Mouse (Mus musculus): Measurements from ENCODE around the gene Zfp853. TPM values are rescaled to one million over a fixed set of nuclear protein-coding genes. Genes with fewer than 3 reads are reported as not detected.

Zfp853 gene
- polyA plus RNA-seq, 1 experiment: not detected

- Histone ChIP-seq H3ac (ENCODE audit: control insufficient read depth, insufficient read length, low read depth) (no peak overlapping the region), H3K4me3 (ENCODE audit: insufficient read depth, poor library complexity, severe bottlenecking) (no peak overlapping the region), H3K27me3 (ENCODE audit: control insufficient read depth, insufficient read depth, insufficient read length) (no peaks in the 10 kb centered on the region), H3K36me3 (ENCODE audit: control insufficient read depth, insufficient read depth) (peaks cover 28% of the 10 kb centered on the region), H3K79me3 (ENCODE audit: low read depth) (peaks cover 9% of the 10 kb centered on the region), H3K79me2 (ENCODE audit: control insufficient read depth, insufficient read depth) (peaks cover 1% of the 10 kb centered on the region)
- TF ChIP-seq FOSL1 (IDR thresholded peaks at IDR 0.05; ENCODE audit: insufficient read depth, low read length, poor library complexity, severe bottlenecking) (no peak), MYOG (IDR thresholded peaks at IDR 0.05; ENCODE audit: control insufficient read depth, extremely low read depth, insufficient read length) (no peak), MYOD1 (IDR thresholded peaks at IDR 0.05; ENCODE audit: control insufficient read depth, insufficient read length, low read depth) (no peak), CEBPB (IDR thresholded peaks at IDR 0.05; ENCODE audit: low read depth) (no peak), USF1 (IDR thresholded peaks at IDR 0.05; ENCODE audit: low read depth) (no peak), MAX (IDR thresholded peaks at IDR 0.05) (no peak), CTCF (IDR thresholded peaks at IDR 0.05; ENCODE audit: control insufficient read depth, insufficient read depth, insufficient read length) (no peak)
Measured at GRCm38 (mm10) chr5:143299686-143300085, 6.3 kb upstream of the Zfp853 start.

- H3ac ChIP-seq (ENCODE audit: control insufficient read depth, insufficient read length, low read depth): no peak overlapping the region
- H3K79me3 ChIP-seq (ENCODE audit: low read depth): peaks cover 2% of the 10 kb centered on the region
- no peak overlapping the region for H3K4me3 ChIP-seq (ENCODE audit: insufficient read depth, poor library complexity, severe bottlenecking)
- H3K27me3 ChIP-seq (ENCODE audit: control insufficient read depth, insufficient read depth, insufficient read length): no peaks in the 10 kb centered on the region
- no peak for TF ChIP-seq USF1 (IDR thresholded peaks at IDR 0.05; ENCODE audit: low read depth)
- no peak for TF ChIP-seq MAX (IDR thresholded peaks at IDR 0.05)
- no peak for TF ChIP-seq FOSL1 (IDR thresholded peaks at IDR 0.05; ENCODE audit: insufficient read depth, low read length, poor library complexity, severe bottlenecking)
- TF ChIP-seq CTCF (IDR thresholded peaks at IDR 0.05; ENCODE audit: control insufficient read depth, insufficient read depth, insufficient read length): no peak
- TF ChIP-seq MYOD1 (IDR thresholded peaks at IDR 0.05; ENCODE audit: control insufficient read depth, insufficient read length, low read depth): no peak
- no peak for TF ChIP-seq MYOG (IDR thresholded peaks at IDR 0.05; ENCODE audit: control insufficient read depth, extremely low read depth, insufficient read length)
- TF ChIP-seq CEBPB (IDR thresholded peaks at IDR 0.05; ENCODE audit: low read depth): no peak
- peaks cover 23% of the 10 kb centered on the region for H3K36me3 ChIP-seq (ENCODE audit: control insufficient read depth, insufficient read depth)
- H3K79me2 ChIP-seq (ENCODE audit: control insufficient read depth, insufficient read depth): no peaks in the 10 kb centered on the region
Measured at GRCm38 (mm10) chr5:143298391-143298790, 5.0 kb upstream of the Zfp853 start.

GRCm38 (mm10) chr5:143297986-143298385 lies 4.6 kb upstream of the Zfp853 start:
- Histone ChIP-seq H3K36me3 (ENCODE audit: control insufficient read depth, insufficient read depth) (peaks cover 20% of the 10 kb centered on the region), H3K4me3 (ENCODE audit: insufficient read depth, poor library complexity, severe bottlenecking) (no peak overlapping the region), H3K79me3 (ENCODE audit: low read depth) (no peaks in the 10 kb centered on the region), H3ac (ENCODE audit: control insufficient read depth, insufficient read length, low read depth) (no peak overlapping the region), H3K79me2 (ENCODE audit: control insufficient read depth, insufficient read depth) (no peaks in the 10 kb centered on the region), H3K27me3 (ENCODE audit: control insufficient read depth, insufficient read depth, insufficient read length) (no peaks in the 10 kb centered on the region)
- TF ChIP-seq MAX (IDR thresholded peaks at IDR 0.05) (no peak), MYOG (IDR thresholded peaks at IDR 0.05; ENCODE audit: control insufficient read depth, extremely low read depth, insufficient read length) (no peak), CEBPB (IDR thresholded peaks at IDR 0.05; ENCODE audit: low read depth) (no peak), USF1 (IDR thresholded peaks at IDR 0.05; ENCODE audit: low read depth) (no peak), FOSL1 (IDR thresholded peaks at IDR 0.05; ENCODE audit: insufficient read depth, low read length, poor library complexity, severe bottlenecking) (no peak), CTCF (IDR thresholded peaks at IDR 0.05; ENCODE audit: control insufficient read depth, insufficient read depth, insufficient read length) (no peak), MYOD1 (IDR thresholded peaks at IDR 0.05; ENCODE audit: control insufficient read depth, insufficient read length, low read depth) (no peak)

GRCm38 (mm10) chr5:143295330-143295729 lies 1.9 kb upstream of the Zfp853 start:
- H3K4me3 ChIP-seq (ENCODE audit: insufficient read depth, poor library complexity, severe bottlenecking): no peak overlapping the region
- H3ac ChIP-seq (ENCODE audit: control insufficient read depth, insufficient read length, low read depth): no peak overlapping the region
- TF ChIP-seq CTCF (IDR thresholded peaks at IDR 0.05; ENCODE audit: control insufficient read depth, insufficient read depth, insufficient read length) (no peak), MAX (IDR thresholded peaks at IDR 0.05) (no peak), FOSL1 (IDR thresholded peaks at IDR 0.05; ENCODE audit: insufficient read depth, low read length, poor library complexity, severe bottlenecking) (no peak), MYOG (IDR thresholded peaks at IDR 0.05; ENCODE audit: control insufficient read depth, extremely low read depth, insufficient read length) (no peak), USF1 (IDR thresholded peaks at IDR 0.05; ENCODE audit: low read depth) (no peak), CEBPB (IDR thresholded peaks at IDR 0.05; ENCODE audit: low read depth) (no peak), MYOD1 (IDR thresholded peaks at IDR 0.05; ENCODE audit: control insufficient read depth, insufficient read length, low read depth) (no peak)
- H3K79me2 ChIP-seq (ENCODE audit: control insufficient read depth, insufficient read depth): no peaks in the 10 kb centered on the region
- no peaks in the 10 kb centered on the region for H3K79me3 ChIP-seq (ENCODE audit: low read depth)
- H3K27me3 ChIP-seq (ENCODE audit: control insufficient read depth, insufficient read depth, insufficient read length): no peaks in the 10 kb centered on the region
- peaks cover 5% of the 10 kb centered on the region for H3K36me3 ChIP-seq (ENCODE audit: control insufficient read depth, insufficient read depth)

GRCm38 (mm10) chr5:143294862-143295261 lies 1.4 kb upstream of the Zfp853 start:
- Histone ChIP-seq H3K79me2 (ENCODE audit: control insufficient read depth, insufficient read depth) (no peaks in the 10 kb centered on the region), H3K36me3 (ENCODE audit: control insufficient read depth, insufficient read depth) (peaks cover under 1% of the 10 kb centered on the region), H3K27me3 (ENCODE audit: control insufficient read depth, insufficient read depth, insufficient read length) (no peaks in the 10 kb centered on the region)

More at GRCm38 (mm10) chr5:143294862-143295261, 1.4 kb upstream of the Zfp853 start:
- H3K4me3 ChIP-seq (ENCODE audit: insufficient read depth, poor library complexity, severe bottlenecking): no peak overlapping the region
- no peaks in the 10 kb centered on the region for H3K79me3 ChIP-seq (ENCODE audit: low read depth)
- H3ac ChIP-seq (ENCODE audit: control insufficient read depth, insufficient read length, low read depth): no peak overlapping the region
- TF ChIP-seq MYOG (IDR thresholded peaks at IDR 0.05; ENCODE audit: control insufficient read depth, extremely low read depth, insufficient read length) (no peak), FOSL1 (IDR thresholded peaks at IDR 0.05; ENCODE audit: insufficient read depth, low read length, poor library complexity, severe bottlenecking) (no peak), USF1 (IDR thresholded peaks at IDR 0.05; ENCODE audit: low read depth) (no peak), CTCF (IDR thresholded peaks at IDR 0.05; ENCODE audit: control insufficient read depth, insufficient read depth, insufficient read length) (no peak), MYOD1 (IDR thresholded peaks at IDR 0.05; ENCODE audit: control insufficient read depth, insufficient read length, low read depth) (no peak), CEBPB (IDR thresholded peaks at IDR 0.05; ENCODE audit: low read depth) (no peak), MAX (IDR thresholded peaks at IDR 0.05) (no peak)
